Mouse (Mus musculus): Measurements from ENCODE around the gene Lrrc57.
A peak's percentile ranks its signal among the peaks of the same experiment; 100 is the strongest.
"Not testable (repeated sequence)": the region's sequence is repeated elsewhere in the genome, so short reads cannot be mapped to it uniquely, and the experiment has no call there.

Gene Lrrc57

GRCm38 (mm10) chr2:120599506-120599905 lies 9.8 kb downstream of the Lrrc57 start:
- DNase-seq (ENCODE audit: low read depth, low spot score), result no peak

- no peak for DNase-seq (ENCODE audit: low read depth, low spot score)
Measured at GRCm38 (mm10) chr2:120597734-120598133, 11.6 kb downstream of the Lrrc57 start.

GRCm38 (mm10) chr2:120592227-120592626 lies 17.1 kb downstream of the Lrrc57 start:
- DNase-seq (ENCODE audit: low read depth, low spot score), result no peak

GRCm38 (mm10) chr2:120589759-120590158 lies 19.6 kb downstream of the Lrrc57 start:
- DNase-seq (ENCODE audit: low read depth, low spot score), result no peak

- no peak for DNase-seq (ENCODE audit: low read depth, low spot score)
Measured at GRCm38 (mm10) chr2:120578286-120578685, 31.0 kb downstream of the Lrrc57 start.

GRCm38 (mm10) chr2:120577799-120578198 lies 31.5 kb downstream of the Lrrc57 start:
- DNase-seq (ENCODE audit: low read depth, low spot score), result no peak

GRCm38 (mm10) chr2:120575978-120576377 lies 33.3 kb downstream of the Lrrc57 start:
- no peak for DNase-seq (ENCODE audit: low read depth, low spot score)

GRCm38 (mm10) chr2:120575121-120575520 lies 34.2 kb downstream of the Lrrc57 start:
- no peak for DNase-seq (ENCODE audit: low read depth, low spot score)

- not testable (repeated sequence) for DNase-seq (ENCODE audit: low read depth, low spot score)
Measured at GRCm38 (mm10) chr2:120572161-120572560, 37.2 kb downstream of the Lrrc57 start.

- DNase-seq (ENCODE audit: low read depth, low spot score), result no peak
Measured at GRCm38 (mm10) chr2:120571081-120571480, 38.2 kb downstream of the Lrrc57 start.

- DNase-seq (ENCODE audit: low read depth, low spot score), result no peak
Measured at GRCm38 (mm10) chr2:120567798-120568320, 41.5 kb downstream of the Lrrc57 start.

- peak; percentile 91 for DNase-seq (ENCODE audit: low read depth, low spot score)
Measured at GRCm38 (mm10) chr2:120566886-120567797, 42.2 kb downstream of the Lrrc57 start, which contains the start of gene Snap23. Snap23 (plus strand) TSS chr2:120567671.

- DNase-seq (ENCODE audit: low read depth, low spot score), result no peak
Measured at GRCm38 (mm10) chr2:120565363-120565762, 44.0 kb downstream of the Lrrc57 start.

- DNase-seq (ENCODE audit: low read depth, low spot score), result not testable (repeated sequence)
Measured at GRCm38 (mm10) chr2:120564548-120565188, 44.7 kb downstream of the Lrrc57 start.

GRCm38 (mm10) chr2:120563235-120563990 lies 45.9 kb downstream of the Lrrc57 start, which contains the start of gene Zfp106:
Zfp106 (minus strand) TSS chr2:120563843.
- peak; percentile 74 for DNase-seq (ENCODE audit: low read depth, low spot score)

- DNase-seq (ENCODE audit: low read depth, low spot score), result no peak
Measured at GRCm38 (mm10) chr2:120562859-120563234, 46.5 kb downstream of the Lrrc57 start.

GRCm38 (mm10) chr2:120561524-120561923 lies 47.8 kb downstream of the Lrrc57 start:
- DNase-seq (ENCODE audit: low read depth, low spot score), result no peak

GRCm38 (mm10) chr2:120558813-120559212 lies 50.5 kb downstream of the Lrrc57 start:
- no peak for DNase-seq (ENCODE audit: low read depth, low spot score)

GRCm38 (mm10) chr2:120556868-120557267 lies 52.5 kb downstream of the Lrrc57 start:
- DNase-seq (ENCODE audit: low read depth, low spot score), result no peak

All from WW6 (cell line).